Mouse (Mus musculus) mature B cell (primary cell): ENCODE data around the gene Cers6.

Source experiments
- in situ Hi-C: fragments of 300-500 bp; cut with MboI; formaldehyde crosslinking; loops from 2 replicates; pipeline ENCODE4 v1.14.3; 2019

Cers6 gene

GRCm38 (mm10) chr2:68860904-68861685 is at the start of gene Cers6:
TSS of gene Cers6 (plus strand) at chr2:68861441.
- in situ Hi-C loops = no loop called here

- in situ Hi-C loops = no loop called here
These were observed 46.8 kb upstream of the Cers6 start for GRCm38 (mm10) chr2:68814409-68814808.

GRCm38 (mm10) chr2:68819040-68819439 is 42.2 kb upstream of the Cers6 start:
- in situ Hi-C loops = no loop called here

- in situ Hi-C loops = no loop called here
These were observed 38.9 kb upstream of the Cers6 start for GRCm38 (mm10) chr2:68822152-68822887.

- in situ Hi-C loops = no loop called here
These were observed 35.8 kb upstream of the Cers6 start for GRCm38 (mm10) chr2:68825326-68826020.

GRCm38 (mm10) chr2:68843330-68843729 is 17.9 kb upstream of the Cers6 start:
- in situ Hi-C loops = no loop called here

- in situ Hi-C loops = no loop called here
These were observed 16.7 kb upstream of the Cers6 start for GRCm38 (mm10) chr2:68844530-68844929.

GRCm38 (mm10) chr2:68845002-68845740 is 16.1 kb upstream of the Cers6 start:
- in situ Hi-C loops = no loop called here

GRCm38 (mm10) chr2:68860391-68860790 is 850 bp upstream of the Cers6 start:
- in situ Hi-C loops = no loop called here

GRCm38 (mm10) chr2:68861721-68862463 is 651 bp downstream of the Cers6 start:
- in situ Hi-C loops = no loop called here

GRCm38 (mm10) chr2:68862464-68863266 is 1.4 kb downstream of the Cers6 start:
- in situ Hi-C loops = no loop called here

- in situ Hi-C loops = no loop called here
These were observed 2.3 kb downstream of the Cers6 start for GRCm38 (mm10) chr2:68863561-68863960.

GRCm38 (mm10) chr2:68864366-68864765 is 3.1 kb downstream of the Cers6 start:
- in situ Hi-C loops = no loop called here

GRCm38 (mm10) chr2:68867148-68867547 is 5.9 kb downstream of the Cers6 start:
- in situ Hi-C loops = no loop called here

- in situ Hi-C loops = no loop called here
These were observed 9.9 kb downstream of the Cers6 start for GRCm38 (mm10) chr2:68870999-68871780.

GRCm38 (mm10) chr2:68873086-68873485 is 11.8 kb downstream of the Cers6 start:
- in situ Hi-C loops = no loop called here

GRCm38 (mm10) chr2:68873653-68874441 is 12.6 kb downstream of the Cers6 start:
- in situ Hi-C loops = no loop called here

GRCm38 (mm10) chr2:68874575-68874974 is 13.3 kb downstream of the Cers6 start:
- in situ Hi-C loops = no loop called here
